In genomic region chr16:94354450-94354849, GRCm38 (mm10) we compare ENCODE assay signal across 8 mouse cellular contexts. TPM values are rescaled to one million over a fixed set of nuclear protein-coding genes. Genes with fewer than 3 reads are reported as not detected.
DNase-seq lines count a peak whose midpoint lies in the region; ATAC-seq and TF ChIP-seq lines count a peak whose summit lies in the region.

No protein-coding gene starts in this region.

- whole genome bisulfite sequencing in stomach, embryonic 16.5 days, result 26% methylated on average over 9 of the region's 9 CpGs
- 41% methylated on average over 9 of the region's 9 CpGs for WGBS in liver, embryonic 11.5 days

- 0 out of 2 replicates have a peak, but pooled peaks have one; percentile 47 for ATAC-seq in stomach, embryonic 16.5 days (ENCODE audit: insufficient read depth, low FRiP score)
- ATAC-seq in liver, embryonic 11.5 days (replicated peaks; ENCODE audit: low FRiP score), result no peak

- intact Hi-C loops in gastrocnemius, adult 2 months (cut with DNase I), result no loop called here
- intact Hi-C loops in gastrocnemius, postnatal 14 days (cut with DNase I; ENCODE audit: low total_unique reads), result no loop called here

- no peaks in the 10 kb centered on the region for H3K27me3 ChIP-seq in stomach, embryonic 16.5 days (ENCODE audit: control insufficient read depth, insufficient read depth, low read length)
- no peaks in the 10 kb centered on the region for H3K27me3 ChIP-seq in liver, embryonic 11.5 days (replicated peaks; ENCODE audit: control insufficient read depth, insufficient read depth, low read length)

- no peaks in the 10 kb centered on the region for H3K36me3 ChIP-seq in stomach, embryonic 16.5 days (ENCODE audit: control insufficient read depth, insufficient read depth, low read length)
- H3K36me3 ChIP-seq in liver, embryonic 11.5 days (ENCODE audit: control insufficient read depth, insufficient read depth, low read length), result no peaks in the 10 kb centered on the region

- H3K4me2 ChIP-seq in stomach, embryonic 16.5 days (ENCODE audit: low read depth, low read length), result no peak overlapping the region
- no peak overlapping the region for H3K4me2 ChIP-seq in liver, embryonic 11.5 days

- no peak overlapping the region for H3K4me3 ChIP-seq in gastrocnemius, adult 2 months
- H3K4me3 ChIP-seq in stomach, embryonic 16.5 days (replicated peaks; ENCODE audit: low read length), result no peak overlapping the region
- no peak overlapping the region for H3K4me3 ChIP-seq in liver, embryonic 11.5 days (ENCODE audit: low read depth, low read length)

- H3K9ac ChIP-seq in stomach, embryonic 16.5 days (ENCODE audit: low read length), result no peak overlapping the region
- no peak overlapping the region for H3K9ac ChIP-seq in liver, embryonic 11.5 days (ENCODE audit: low read depth, low read length)

- no peaks in the 10 kb centered on the region for H3K4me1 ChIP-seq in stomach, embryonic 16.5 days (ENCODE audit: control insufficient read depth, insufficient read depth, low read length)
- peaks cover 6% of the 10 kb centered on the region; the same call in 1 of the 2 replicates for H3K4me1 ChIP-seq in liver, embryonic 11.5 days (replicated peaks; ENCODE audit: control insufficient read depth, insufficient read depth, low read length)

- H3K9me3 ChIP-seq in stomach, embryonic 16.5 days (replicated peaks; ENCODE audit: control insufficient read depth, low read length), result no peaks in the 10 kb centered on the region
- no peaks in the 10 kb centered on the region for H3K9me3 ChIP-seq in liver, embryonic 11.5 days (ENCODE audit: control insufficient read depth, low read length)

- H3K27ac ChIP-seq in gastrocnemius, adult 2 months, result no peak overlapping the region
- no peak overlapping the region for H3K27ac ChIP-seq in stomach, embryonic 16.5 days (ENCODE audit: low read length)
- H3K27ac ChIP-seq in liver, embryonic 11.5 days (ENCODE audit: low read depth, low read length), result no peak overlapping the region

- DNase-seq in gastrocnemius, adult 2 months, result peak; percentile 18
- no peak for DNase-seq in gastrocnemius, postnatal 14 days
- peak; percentile 47 for DNase-seq in right cerebral cortex, adult 18-20 months
- DNase-seq in right cerebral cortex, postnatal 14 days, result no peak
- peak; percentile 13 for DNase-seq in heart, postnatal 4 days
- DNase-seq in cerebellum, postnatal 4 days (ENCODE audit: low spot score in 2 of 2), result no peak
- DNase-seq in liver, embryonic 11.5 days (ENCODE audit: low spot score), result no peak

- no peak for TF ChIP-seq CTCF in gastrocnemius, adult 2 months (IDR thresholded peaks at IDR 0.05)

RNA-seq across cellular contexts. Expression of gene Ttc3, which starts 16.0 kb away (rescaled TPM):
- total RNA-seq in gastrocnemius, adult 2 months (2021), result 10 to 100 TPM; 54.4 to 55.3 TPM
- total RNA-seq in gastrocnemius, postnatal 14 days (2021), result 10 to 100 TPM; 64.0 to 71.5 TPM
- total RNA-seq in heart, postnatal 4 days (2021), result 100 to 1,000 TPM; 156 to 173 TPM
- 156 and 161 TPM in 2 replicates for polyA plus RNA-seq in stomach, embryonic 16.5 days (2015; fragmentation: Nextera tagmentation; extraction: Ambion mirVana)
- polyA plus RNA-seq in liver, embryonic 11.5 days (2014; fragmentation: Nextera tagmentation; extraction: Ambion mirVana), result 101 and 106 TPM in 2 replicates

RNA-seq across cellular contexts. Expression of gene Pigp, which starts 17.2 kb away (rescaled TPM):
- total RNA-seq in gastrocnemius, adult 2 months (2021), result 100 to 1,000 TPM; 149 to 161 TPM
- 100 to 1,000 TPM; 118 to 127 TPM for total RNA-seq in gastrocnemius, postnatal 14 days (2021)
- 10 to 100 TPM; 76.7 to 77.5 TPM for total RNA-seq in heart, postnatal 4 days (2021)
- polyA plus RNA-seq in stomach, embryonic 16.5 days (2015; fragmentation: Nextera tagmentation; extraction: Ambion mirVana), result 117 and 131 TPM in 2 replicates
- 90.4 and 91.6 TPM in 2 replicates for polyA plus RNA-seq in liver, embryonic 11.5 days (2014; fragmentation: Nextera tagmentation; extraction: Ambion mirVana)

RNA-seq across cellular contexts. Expression of gene Ripply3, which starts 26.2 kb away (rescaled TPM):
- total RNA-seq in gastrocnemius, adult 2 months (2021), result 1 to 10 TPM in 1 of 2 experiments, under 1 TPM in 1; 0.59 to 1.0 TPM
- 1 to 10 TPM; 1.8 to 2.0 TPM for total RNA-seq in gastrocnemius, postnatal 14 days (2021)
- 1 to 10 TPM; 3.7 to 4.5 TPM for total RNA-seq in heart, postnatal 4 days (2021)
- polyA plus RNA-seq in stomach, embryonic 16.5 days (2015; fragmentation: Nextera tagmentation; extraction: Ambion mirVana), result 7.0 and 8.3 TPM in 2 replicates
- polyA plus RNA-seq in liver, embryonic 11.5 days (2014; fragmentation: Nextera tagmentation; extraction: Ambion mirVana), result 4.7 and 5.2 TPM in 2 replicates

RNA-seq across cellular contexts. Expression of gene Hlcs, which starts 41.1 kb away (rescaled TPM):
- total RNA-seq in gastrocnemius, adult 2 months (2021), result 10 to 100 TPM in 1 of 2 experiments, 1 to 10 TPM in 1; 7.5 to 10.3 TPM
- 1 to 10 TPM; 5.8 to 6.6 TPM for total RNA-seq in gastrocnemius, postnatal 14 days (2021)
- total RNA-seq in heart, postnatal 4 days (2021), result 1 to 10 TPM; 8.0 to 8.2 TPM
- 10.2 and 10.3 TPM in 2 replicates for polyA plus RNA-seq in stomach, embryonic 16.5 days (2015; fragmentation: Nextera tagmentation; extraction: Ambion mirVana)
- polyA plus RNA-seq in liver, embryonic 11.5 days (2014; fragmentation: Nextera tagmentation; extraction: Ambion mirVana), result 7.1 and 7.4 TPM in 2 replicates

Comparison
In these comparisons a context has a peak if more than half of its experiments do, and no peak if none do; other contexts are left out.
1. DNase-seq: peak in gastrocnemius, adult 2 months (single experiment), right cerebral cortex, adult 18-20 months (single experiment) and heart, postnatal 4 days (single experiment); none in gastrocnemius, postnatal 14 days (single experiment), right cerebral cortex, postnatal 14 days (single experiment), cerebellum, postnatal 4 days (0 of 2) and liver, embryonic 11.5 days (single experiment).